Mouse (Mus musculus) thymus, postnatal 25 days (tissue): ENCODE results near the gene Cby3.

Source experiments
- DNase-seq: peaks from one replicate; pipeline ENCODE4 v3.0.0; 2022

Cby3 gene

GRCm38 (mm10) chr11:50391272-50391960, 37.2 kb downstream of the Cby3 start:
- no peak for DNase-seq

- DNase-seq: no peak
Observed at GRCm38 (mm10) chr11:50393306-50393705, 39.0 kb downstream of the Cby3 start.

GRCm38 (mm10) chr11:50394731-50395130, 40.5 kb downstream of the Cby3 start:
- DNase-seq: no peak

- no peak for DNase-seq
Observed at GRCm38 (mm10) chr11:50396766-50397307, 42.6 kb downstream of the Cby3 start.

- no peak for DNase-seq
Observed at GRCm38 (mm10) chr11:50397316-50397715, 43.1 kb downstream of the Cby3 start.

- DNase-seq: no peak
Observed at GRCm38 (mm10) chr11:50398803-50399202, 44.5 kb downstream of the Cby3 start.

GRCm38 (mm10) chr11:50402481-50402880, 48.2 kb downstream of the Cby3 start:
- DNase-seq: no peak

GRCm38 (mm10) chr11:50403367-50404014, 49.2 kb downstream of the Cby3 start:
- no peak for DNase-seq

- no peak for DNase-seq
Observed at GRCm38 (mm10) chr11:50407235-50407634, 53.0 kb downstream of the Cby3 start.
